Mouse (Mus musculus): Measurements from ENCODE around the gene Ndufa11.

Ndufa11 gene

GRCm38 (mm10) chr17:56717363-56718058, at the start of gene Ndufa11, which contains the start of gene Vmac:
Gene Ndufa11 (plus strand): TSS chr17:56717767.
Gene Vmac (minus strand): TSS chr17:56718022.
- peak; percentile 89 for DNase-seq

GRCm38 (mm10) chr17:56668384-56669144, 49.0 kb upstream of the Ndufa11 start:
- peak; percentile 75 for DNase-seq

GRCm38 (mm10) chr17:56669766-56670165, 47.8 kb upstream of the Ndufa11 start:
- DNase-seq, result no peak

GRCm38 (mm10) chr17:56672941-56673646, 44.5 kb upstream of the Ndufa11 start, which contains the start of gene Ranbp3:
Gene Ranbp3 (plus strand): TSS chr17:56673294.
- peak; percentile 100 for DNase-seq

GRCm38 (mm10) chr17:56673647-56674416, 43.7 kb upstream of the Ndufa11 start:
- DNase-seq, result no peak

- DNase-seq, result no peak
Measured at GRCm38 (mm10) chr17:56681791-56682190, 35.8 kb upstream of the Ndufa11 start.

GRCm38 (mm10) chr17:56682880-56683279, 34.7 kb upstream of the Ndufa11 start:
- DNase-seq, result no peak

GRCm38 (mm10) chr17:56683546-56684140, 33.9 kb upstream of the Ndufa11 start:
- no peak for DNase-seq

GRCm38 (mm10) chr17:56684649-56685048, 32.9 kb upstream of the Ndufa11 start:
- DNase-seq, result no peak

GRCm38 (mm10) chr17:56686801-56687200, 30.8 kb upstream of the Ndufa11 start:
- DNase-seq, result no peak

GRCm38 (mm10) chr17:56688045-56688444, 29.5 kb upstream of the Ndufa11 start:
- DNase-seq, result no peak

GRCm38 (mm10) chr17:56688689-56689088, 28.9 kb upstream of the Ndufa11 start:
- DNase-seq, result no peak

GRCm38 (mm10) chr17:56693395-56693794, 24.2 kb upstream of the Ndufa11 start:
- DNase-seq, result no peak

- DNase-seq, result peak; percentile 26
Measured at GRCm38 (mm10) chr17:56693851-56694310, 23.7 kb upstream of the Ndufa11 start.

GRCm38 (mm10) chr17:56700451-56700850, 17.1 kb upstream of the Ndufa11 start:
- DNase-seq, result no peak

GRCm38 (mm10) chr17:56703038-56703437, 14.5 kb upstream of the Ndufa11 start:
- DNase-seq, result no peak

GRCm38 (mm10) chr17:56706515-56706914, 11.1 kb upstream of the Ndufa11 start:
- no peak for DNase-seq

GRCm38 (mm10) chr17:56708692-56709091, 8.9 kb upstream of the Ndufa11 start:
- DNase-seq, result no peak

- no peak for DNase-seq
Measured at GRCm38 (mm10) chr17:56709708-56710107, 7.9 kb upstream of the Ndufa11 start.

GRCm38 (mm10) chr17:56715360-56715759, 2.2 kb upstream of the Ndufa11 start:
- no peak for DNase-seq

- no peak for DNase-seq
Measured at GRCm38 (mm10) chr17:56715914-56716654, 1.5 kb upstream of the Ndufa11 start.
